ENCODE assay signal across 18 mouse cellular contexts in genomic region chr1:56406786-56407185, GRCm38 (mm10).
DNase-seq lines count a peak whose midpoint lies in the region; ATAC-seq lines count a peak whose summit lies in the region.
"Had no signal": no experiment of that assay in that cellular context is flagged by ENCODE, and none has a peak within 500 bp of the region (broad histone marks: within the 10 kb centered on the region; RNA-seq: fewer than 3 reads in every experiment).

No protein-coding gene starts in this region.

- peak; percentile 18 for DNase-seq in 416B (ENCODE audit: low read depth)
- DNase-seq in yolk sac, embryonic 10.5 days (ENCODE audit: low spot score), result no peak
- DNase-seq: adrenal gland, adult 2 months; adrenal gland, adult 8-10 months; adrenal gland, postnatal 10 days; adrenal gland, postnatal 14 days; adrenal gland, postnatal 25 days; adrenal gland, postnatal 36 days; B cell, adult 2 months; cerebellum, adult 11 months; cerebellum, adult 11-12 months; cerebellum, adult 18-20 months; cerebellum, adult 2 months had no signal

- peak; percentile 65 to 69 for ATAC-seq in hematopoietic stem cell, adult 5-6 weeks (replicated peaks in 1 of 2; ENCODE audit: insufficient read depth in 1 of 2, low FRiP score in 2 of 2, low TSS enrichment in 1 of 2, low read depth in 1 of 2, poor library complexity in 2 of 2, severe bottlenecking in 2 of 2)
- no peak for ATAC-seq in frontal cortex, adult (ENCODE audit: low TSS enrichment)
- ATAC-seq: activated CD4-positive, CD25-positive, alpha-beta regulatory T cell, adult 4 months; CD4-positive, CD25-positive, alpha-beta regulatory T cell, adult 4 months; Patski had no signal
